Mouse (Mus musculus) small intestine, adult 2 months (tissue): Measurements from ENCODE around the gene Rab42.

Source experiments
- CTCF ChIP-seq: fragments of 200-500 bp; IDR thresholded peaks from 2 replicates; pipeline ENCODE4 v1.5.1; 2012; ENCODE audit warnings: low read depth, mild to moderate bottlenecking, control low read depth, inconsistent platforms, low read length, moderate library complexity, mixed read lengths; ENCODE audit not compliant: insufficient replicate concordance, insufficient read length; ENCODE audit errors: extremely low read depth
- POLR2A ChIP-seq: fragments of 200-500 bp; IDR thresholded peaks from 2 replicates; pipeline ENCODE4 v1.6.1; 2012; ENCODE audit warnings: low read depth, mild to moderate bottlenecking, control low read depth, inconsistent platforms, low read length, moderate library complexity

- TF ChIP-seq CTCF (no peak), POLR2A (no peak)
Measured at GRCm38 (mm10) chr4:132312627-132313026, 9.4 kb upstream of the Rab42 start.
